Mouse (Mus musculus) heart, embryonic 11.5 days (tissue): ENCODE measurements around the gene Bcl2l10. TPM values are rescaled to one million over a fixed set of nuclear protein-coding genes. Genes with fewer than 3 reads are reported as not detected.
"Not testable (repeated sequence)": the region's sequence is repeated elsewhere in the genome, so short reads cannot be mapped to it uniquely, and the experiment has no call there.

ENCODE experiments used
- ATAC-seq: fragments of 200-750 bp; cut with Nextera tagmentation; replicated peaks from 2 replicates; pipeline ENCODE4 v1.8.0; 2017; ENCODE audit warnings: moderate library complexity; ENCODE audit not compliant: insufficient number of reproducible peaks, low FRiP score, low TSS enrichment
- H3K27ac ChIP-seq: fragments of 300-500 bp; sonication (generic); 2 replicates; pipeline ENCODE4 v1.5.1; 2014; ENCODE audit warnings: mild to moderate bottlenecking, low read depth, low read length
- H3K27me3 ChIP-seq: fragments of 300-500 bp; sonication (generic); 2 replicates; pipeline ENCODE4 v1.6.1; 2014; ENCODE audit warnings: mild to moderate bottlenecking, low read length, mixed read lengths; ENCODE audit not compliant: control insufficient read depth, insufficient read depth
- H3K36me3 ChIP-seq: fragments of 300-500 bp; sonication (generic); 2 replicates; pipeline ENCODE4 v1.6.1; 2014; ENCODE audit warnings: mild to moderate bottlenecking, low read length, moderate library complexity, mixed read lengths; ENCODE audit not compliant: control insufficient read depth, insufficient read depth
- H3K4me1 ChIP-seq: fragments of 300-500 bp; sonication (generic); 2 replicates; pipeline ENCODE4 v1.6.1; 2014; ENCODE audit warnings: low read length; ENCODE audit not compliant: control insufficient read depth, insufficient read depth
- H3K4me2 ChIP-seq: fragments of 300-500 bp; sonication (generic); 2 replicates; pipeline ENCODE4 v1.6.1; 2014; ENCODE audit warnings: mild to moderate bottlenecking, moderate library complexity
- H3K4me3 ChIP-seq: fragments of 300-500 bp; sonication (generic); 2 replicates; pipeline ENCODE4 v1.5.1; 2014; ENCODE audit warnings: low read depth, low read length
- H3K9ac ChIP-seq: fragments of 300-500 bp; sonication (generic); 2 replicates; pipeline ENCODE4 v1.6.1; 2014; ENCODE audit warnings: mild to moderate bottlenecking, low read depth, low read length, moderate library complexity
- H3K9me3 ChIP-seq: fragments of 300-500 bp; sonication (generic); replicated peaks from 2 replicates; pipeline ENCODE4 v1.6.1; 2016; ENCODE audit warnings: low read length; ENCODE audit not compliant: control insufficient read depth
- WGBS: fragments of 180-500 bp; shearing (Covaris S2); extraction: QIAGEN DNeasy Blood & Tissue Kit; methylation state at CpG from one replicate; pipeline ENCODE4 v1.1.7; 2014; ENCODE audit not compliant: insufficient replicate concordance; 5-methylcytosine and 5-hydroxymethylcytosine counted together
- polyA plus RNA-seq: library from polyadenylated mRNA; unstranded; fragments of >200 nt; fragmentation: Nextera tagmentation; extraction: Ambion mirVana; gene quantifications from 2 replicates; pipeline ENCODE4 v1.2.1, GENCODE M21; 2014

The Bcl2l10 gene
- polyA plus RNA-seq, 1 experiment from 2014 or later = not detected

DNA sequence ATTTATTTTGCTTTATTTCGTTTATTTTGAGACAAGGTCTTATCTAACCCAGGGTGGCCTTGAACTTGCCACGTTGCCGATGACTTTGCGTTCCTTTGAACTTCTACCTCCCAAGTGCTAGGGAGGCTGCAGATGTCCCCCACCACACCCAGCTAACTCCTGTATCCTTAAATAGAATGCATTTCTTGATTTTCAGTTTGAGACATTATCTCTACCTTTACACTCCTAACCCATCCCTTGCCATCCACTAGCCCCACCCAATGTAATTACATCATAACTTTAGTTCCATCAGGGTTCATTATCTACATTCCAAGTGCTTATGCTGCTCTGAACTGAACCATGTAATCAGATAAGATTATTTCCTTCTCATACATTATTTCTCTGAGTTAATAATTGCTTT lies 8.2 kb downstream of the Bcl2l10 start:
- no peak overlapping the region for H3K27ac ChIP-seq
- H3K4me1 ChIP-seq = no peaks in the 10 kb centered on the region
- WGBS = 81% methylated on average over 4 of the region's 4 CpGs
- no peak overlapping the region for H3K9ac ChIP-seq
- no peak overlapping the region for H3K4me3 ChIP-seq
- H3K9me3 ChIP-seq = no peaks in the 10 kb centered on the region
- ATAC-seq = no peak
- H3K36me3 ChIP-seq = no peaks in the 10 kb centered on the region
- H3K27me3 ChIP-seq = no peaks in the 10 kb centered on the region
- H3K4me2 ChIP-seq = no peak overlapping the region

DNA sequence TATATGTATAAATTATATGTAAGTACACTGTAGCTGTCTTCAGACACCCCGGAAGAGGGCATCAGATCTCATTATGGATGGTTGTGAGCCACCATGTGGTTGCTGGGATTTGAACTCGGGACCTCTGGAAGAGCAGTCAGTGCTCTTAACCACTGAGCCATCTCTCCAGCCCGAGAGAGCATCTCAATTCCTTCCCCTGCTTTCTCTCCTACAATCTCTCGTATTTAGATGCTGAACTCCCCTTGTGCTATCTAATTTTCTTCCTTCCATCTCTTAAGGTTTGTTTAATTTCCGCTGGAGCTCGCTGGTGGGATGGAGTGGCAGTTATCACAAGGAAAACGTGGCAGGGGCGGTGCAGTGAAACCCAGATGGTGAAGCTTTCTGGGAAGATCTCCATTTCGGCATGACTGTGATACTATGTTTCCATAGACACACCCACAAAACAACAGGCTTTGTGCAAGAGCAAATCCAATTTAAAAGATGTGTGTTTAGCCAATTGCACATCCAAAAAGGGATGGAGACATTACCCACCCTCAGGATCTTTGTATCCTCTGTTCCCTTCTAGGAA lies 9.6 kb downstream of the Bcl2l10 start:
- no peaks in the 10 kb centered on the region for H3K36me3 ChIP-seq
- no peaks in the 10 kb centered on the region for H3K4me1 ChIP-seq
- H3K4me3 ChIP-seq = no peak overlapping the region
- no peak overlapping the region for H3K27ac ChIP-seq
- no peaks in the 10 kb centered on the region for H3K9me3 ChIP-seq
- 64% methylated on average over 9 of the region's 9 CpGs for WGBS
- no peak overlapping the region for H3K4me2 ChIP-seq
- no peak overlapping the region for H3K9ac ChIP-seq
- no peaks in the 10 kb centered on the region for H3K27me3 ChIP-seq
- ATAC-seq = no peak

DNA sequence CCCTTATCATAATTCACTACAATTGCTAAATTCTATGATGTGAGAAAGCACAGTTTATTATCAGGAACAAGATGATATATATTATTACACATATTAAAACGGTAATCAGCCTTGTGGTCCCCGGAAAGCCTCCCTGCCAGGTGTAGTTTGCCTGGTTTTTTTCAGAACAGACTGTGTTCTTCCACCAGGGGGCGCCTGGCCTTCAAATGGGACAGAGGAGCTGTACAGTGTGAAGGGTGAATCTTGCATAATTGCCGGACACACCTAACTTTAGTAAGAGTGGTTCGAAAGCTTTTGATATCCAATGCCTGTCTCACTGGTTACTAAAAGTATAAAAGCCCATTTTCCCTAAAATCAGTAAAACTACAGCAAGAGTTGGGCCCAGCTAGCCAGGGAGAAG lies 14.1 kb downstream of the Bcl2l10 start:
- Histone ChIP-seq H3K9me3 (no peaks in the 10 kb centered on the region), H3K27ac (no peak overlapping the region), H3K4me1 (no peaks in the 10 kb centered on the region), H3K9ac (no peak overlapping the region), H3K27me3 (no peaks in the 10 kb centered on the region), H3K4me2 (no peak overlapping the region), H3K36me3 (no peaks in the 10 kb centered on the region), H3K4me3 (no peak overlapping the region)
- ATAC-seq = no peak
- 38% methylated on average over 5 of the region's 5 CpGs for WGBS

DNA sequence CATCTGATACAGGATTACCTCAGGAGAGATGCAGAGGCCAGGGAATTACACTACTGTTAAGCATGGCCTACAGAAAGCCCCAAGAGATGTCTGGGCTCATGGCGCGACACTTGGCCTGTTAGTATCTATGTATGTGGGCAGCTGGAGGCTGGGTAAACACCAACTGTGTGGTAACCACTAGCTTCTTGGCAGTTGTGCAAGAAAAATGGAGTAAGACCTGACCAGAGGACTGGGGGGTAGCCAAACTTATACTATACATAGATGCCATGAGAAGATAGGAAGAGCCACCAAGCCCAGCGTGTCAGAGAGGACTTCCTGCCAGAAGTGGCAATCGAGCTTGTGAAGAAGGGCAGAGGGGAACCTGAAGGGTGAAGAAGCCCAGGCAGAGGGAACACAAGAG lies 14.6 kb downstream of the Bcl2l10 start:
- WGBS = 86% methylated on average over 4 of the region's 4 CpGs
- Histone ChIP-seq H3K4me3 (no peak overlapping the region), H3K9me3 (no peaks in the 10 kb centered on the region), H3K4me2 (no peak overlapping the region), H3K4me1 (no peaks in the 10 kb centered on the region), H3K9ac (no peak overlapping the region), H3K27me3 (no peaks in the 10 kb centered on the region), H3K27ac (no peak overlapping the region), H3K36me3 (no peaks in the 10 kb centered on the region)
- ATAC-seq = no peak

DNA sequence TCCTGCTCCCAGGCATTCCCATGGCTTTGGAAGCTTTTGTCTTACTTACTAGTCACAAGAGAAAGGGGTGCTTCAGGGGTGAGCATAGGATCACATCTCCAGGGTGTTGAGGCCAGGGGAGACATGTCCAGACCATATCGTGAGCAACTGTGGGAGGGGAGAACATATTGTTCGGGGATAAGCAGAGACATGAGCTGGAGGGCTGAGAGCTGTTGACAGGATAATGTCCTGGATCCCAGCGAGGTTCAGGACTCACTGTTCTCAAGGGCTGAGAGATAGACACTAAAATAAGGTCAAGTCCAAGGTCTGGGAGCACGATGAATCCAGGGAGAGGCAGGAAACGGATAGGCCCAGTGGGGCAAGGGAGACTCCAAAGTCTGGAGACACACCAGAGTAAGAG lies 15.4 kb downstream of the Bcl2l10 start:
- Histone ChIP-seq H3K4me1 (no peaks in the 10 kb centered on the region), H3K4me2 (no peak overlapping the region), H3K9me3 (no peaks in the 10 kb centered on the region), H3K9ac (no peak overlapping the region), H3K27ac (no peak overlapping the region), H3K27me3 (no peaks in the 10 kb centered on the region), H3K36me3 (no peaks in the 10 kb centered on the region), H3K4me3 (no peak overlapping the region)
- WGBS = 44% methylated on average over 5 of the region's 5 CpGs
- no peak for ATAC-seq

DNA sequence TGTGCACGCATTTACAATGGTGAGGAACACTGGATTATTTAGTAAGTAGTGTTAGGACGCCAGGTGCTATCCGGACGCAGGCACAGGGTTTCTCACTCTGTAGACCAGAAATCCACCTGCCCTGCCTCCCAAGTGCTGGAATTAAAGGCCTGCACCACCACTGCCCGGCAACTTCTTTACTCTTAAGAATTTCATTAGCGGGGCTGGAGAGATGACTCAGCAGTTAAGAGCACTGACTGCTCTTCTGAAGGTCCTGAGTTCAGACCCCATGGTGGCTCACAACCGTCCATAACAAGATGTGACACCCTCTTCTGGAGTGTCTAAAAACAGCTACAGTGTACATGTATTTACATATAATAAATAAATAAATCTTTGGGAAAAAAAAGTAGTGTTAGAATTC lies 16.1 kb downstream of the Bcl2l10 start:
- not testable (repeated sequence) for H3K4me3 ChIP-seq, H3K4me2 ChIP-seq, ATAC-seq, H3K27me3 ChIP-seq, H3K36me3 ChIP-seq, H3K4me1 ChIP-seq, H3K9ac ChIP-seq, H3K27ac ChIP-seq, H3K9me3 ChIP-seq
- WGBS = 64% methylated on average over 7 of the region's 7 CpGs

DNA sequence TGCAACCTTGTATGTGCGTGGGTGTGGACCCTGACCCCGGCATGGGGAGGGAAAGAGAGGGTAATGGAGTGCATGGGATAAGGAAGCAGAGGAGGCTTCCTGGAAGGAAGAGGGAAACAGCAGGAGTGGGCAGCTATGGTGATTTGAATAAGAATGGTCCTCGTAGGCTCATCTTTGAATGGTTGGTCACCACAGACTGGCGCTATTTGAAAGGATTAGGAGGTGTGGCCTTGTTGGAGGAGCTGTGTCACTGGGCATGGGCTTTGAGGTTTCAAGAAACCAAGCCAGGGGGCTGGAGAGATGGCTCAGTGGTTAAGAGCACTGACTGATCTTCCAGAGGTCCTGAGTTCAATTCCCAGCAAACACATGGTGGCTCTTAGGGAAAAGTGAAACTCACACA lies 17.6 kb downstream of the Bcl2l10 start:
- no peak overlapping the region for H3K4me2 ChIP-seq
- H3K27me3 ChIP-seq = no peaks in the 10 kb centered on the region
- no peak overlapping the region for H3K27ac ChIP-seq
- H3K9ac ChIP-seq = no peak overlapping the region
- no peak for ATAC-seq
- no peaks in the 10 kb centered on the region for H3K9me3 ChIP-seq
- no peaks in the 10 kb centered on the region for H3K4me1 ChIP-seq
- no peak overlapping the region for H3K4me3 ChIP-seq
- H3K36me3 ChIP-seq = no peaks in the 10 kb centered on the region
- WGBS = 80% methylated on average over 4 of the region's 4 CpGs

DNA sequence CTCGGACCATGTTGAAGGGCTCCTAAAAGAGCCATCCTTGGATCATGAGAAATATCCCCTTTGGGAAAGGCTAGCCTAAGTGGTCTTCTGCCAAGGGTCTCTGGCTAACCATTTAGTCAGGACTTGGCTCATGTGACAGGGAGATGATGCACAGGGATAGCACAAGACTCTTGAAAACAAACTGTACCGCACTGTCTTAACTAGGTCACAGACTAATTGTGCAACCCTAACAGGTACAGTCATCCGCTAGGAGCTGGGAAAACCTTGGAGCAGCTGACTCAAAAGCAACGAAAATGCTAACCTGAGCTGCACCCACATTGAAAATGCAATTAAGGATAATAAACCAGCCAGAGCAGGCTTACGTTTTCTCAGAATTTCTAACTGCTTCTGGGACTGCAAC lies 18.6 kb downstream of the Bcl2l10 start:
- H3K36me3 ChIP-seq = no peaks in the 10 kb centered on the region
- no peaks in the 10 kb centered on the region for H3K9me3 ChIP-seq
- H3K4me2 ChIP-seq = no peak overlapping the region
- no peak overlapping the region for H3K9ac ChIP-seq
- no peak overlapping the region for H3K27ac ChIP-seq
- 73% methylated on average over 5 of the region's 5 CpGs for WGBS
- H3K4me3 ChIP-seq = no peak overlapping the region
- ATAC-seq = no peak
- no peaks in the 10 kb centered on the region for H3K27me3 ChIP-seq
- no peaks in the 10 kb centered on the region for H3K4me1 ChIP-seq

DNA sequence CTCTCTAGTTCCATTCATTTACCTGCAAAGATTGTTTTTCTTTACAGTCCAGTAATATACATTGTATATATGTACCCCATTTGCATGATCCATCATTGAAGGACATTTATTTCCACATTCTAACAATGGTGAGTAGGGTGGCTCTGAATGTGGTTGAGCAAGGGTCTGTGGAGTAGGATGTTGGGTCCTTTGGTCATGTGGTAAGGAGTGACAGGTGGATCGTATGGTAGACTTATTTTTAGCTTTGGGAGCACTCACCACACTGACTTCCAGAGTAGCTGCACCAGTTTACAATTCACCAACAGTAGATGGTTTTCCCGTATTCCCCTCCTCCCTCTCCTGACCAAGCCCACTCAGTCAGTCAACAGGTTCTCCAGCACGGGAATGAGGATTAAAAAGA lies 21.2 kb downstream of the Bcl2l10 start:
- no peaks in the 10 kb centered on the region for H3K9me3 ChIP-seq
- 49% methylated on average over 3 of the region's 3 CpGs for WGBS
- no peak overlapping the region for H3K27ac ChIP-seq
- no peaks in the 10 kb centered on the region for H3K4me1 ChIP-seq
- no peak overlapping the region for H3K9ac ChIP-seq
- no peaks in the 10 kb centered on the region for H3K36me3 ChIP-seq
- no peaks in the 10 kb centered on the region for H3K27me3 ChIP-seq
- H3K4me2 ChIP-seq = no peak overlapping the region
- ATAC-seq = no peak
- H3K4me3 ChIP-seq = no peak overlapping the region
